Mouse (Mus musculus) hindbrain, embryonic 10.5 days (tissue): ENCODE data around the gene Itk. TPM values are rescaled to one million over a fixed set of nuclear protein-coding genes. Genes with fewer than 3 reads are reported as not detected.

Experiments
- DNase-seq: peaks from one replicate; pipeline ENCODE4 v3.0.0-alpha.2; 2017; ENCODE audit warnings: low spot score
- H3K27ac ChIP-seq: fragments of 300-500 bp; sonication (generic); 2 replicates; pipeline ENCODE4 v1.5.1; 2016; ENCODE audit warnings: mild to moderate bottlenecking, moderate library complexity
- H3K27me3 ChIP-seq: fragments of 300-500 bp; sonication (generic); 2 replicates; pipeline ENCODE4 v1.6.1; 2016; ENCODE audit warnings: mild to moderate bottlenecking; ENCODE audit not compliant: poor library complexity, insufficient read depth, severe bottlenecking
- H3K36me3 ChIP-seq: fragments of 300-500 bp; sonication (generic); 2 replicates; pipeline ENCODE4 v1.6.1; 2016; ENCODE audit warnings: mild to moderate bottlenecking, moderate library complexity
- H3K4me1 ChIP-seq: fragments of 300-500 bp; sonication (generic); replicated peaks from 2 replicates; pipeline ENCODE4 v1.6.1; 2016; ENCODE audit warnings: mild to moderate bottlenecking
- H3K4me3 ChIP-seq: fragments of 300-500 bp; sonication (generic); 2 replicates; pipeline ENCODE4 v1.5.1; 2016; ENCODE audit warnings: mild to moderate bottlenecking, moderate library complexity
- H3K9me3 ChIP-seq: fragments of 300-500 bp; sonication (generic); 2 replicates; pipeline ENCODE4 v1.6.1; 2016; ENCODE audit warnings: mild to moderate bottlenecking, moderate library complexity
- WGBS: fragments of 180-500 bp; shearing (Covaris S2); methylation state at CpG from one replicate; pipeline ENCODE4 v1.1.7; 2016; 5-methylcytosine and 5-hydroxymethylcytosine counted together
- polyA plus RNA-seq: library from polyadenylated mRNA; unstranded; fragments of >200 nt; fragmentation: Nextera tagmentation; extraction: Ambion mirVana; gene quantifications from 2 replicates; pipeline ENCODE4 v1.2.1, GENCODE M21; 2016

Itk gene
- polyA plus RNA-seq, 1 experiment from 2014 or later, result not detected

GRCm38 (mm10) chr11:46386556-46386955 is 2.8 kb downstream of the Itk start:
- WGBS, result 86% methylated on average over 8 of the region's 8 CpGs
- no peak for DNase-seq
- no peaks in the 10 kb centered on the region for H3K9me3 ChIP-seq
- H3K4me3 ChIP-seq, result no peak overlapping the region
- H3K27me3 ChIP-seq, result no peaks in the 10 kb centered on the region
- H3K36me3 ChIP-seq, result no peaks in the 10 kb centered on the region
- H3K4me1 ChIP-seq, result 0 out of 2 replicates have a peak, but pooled peaks cover 4% of the 10 kb centered on the region
- no peak overlapping the region for H3K27ac ChIP-seq

- no peak overlapping the region for H3K27ac ChIP-seq
- 92% methylated on average over 2 of the region's 2 CpGs for WGBS
- H3K36me3 ChIP-seq, result no peaks in the 10 kb centered on the region
- no peaks in the 10 kb centered on the region for H3K27me3 ChIP-seq
- no peaks in the 10 kb centered on the region for H3K9me3 ChIP-seq
- DNase-seq, result no peak
- H3K4me1 ChIP-seq, result no peaks in the 10 kb centered on the region
- no peak overlapping the region for H3K4me3 ChIP-seq
Measured at GRCm38 (mm10) chr11:46384925-46385324, 4.4 kb downstream of the Itk start.

- 86% methylated on average over 4 of the region's 4 CpGs for WGBS
- H3K36me3 ChIP-seq, result no peaks in the 10 kb centered on the region
Measured at GRCm38 (mm10) chr11:46382466-46382865, 6.8 kb downstream of the Itk start.

GRCm38 (mm10) chr11:46380097-46380675 is 9.1 kb downstream of the Itk start:
- DNase-seq, result no peak
- no peaks in the 10 kb centered on the region for H3K9me3 ChIP-seq
- H3K36me3 ChIP-seq, result no peaks in the 10 kb centered on the region
- H3K4me3 ChIP-seq, result no peak overlapping the region
- 91% methylated on average over 7 of the region's 7 CpGs for WGBS
- H3K27me3 ChIP-seq, result no peaks in the 10 kb centered on the region
- no peak overlapping the region for H3K27ac ChIP-seq
- H3K4me1 ChIP-seq, result 0 out of 2 replicates have a peak, but pooled peaks cover 2% of the 10 kb centered on the region

More at GRCm38 (mm10) chr11:46382466-46382865, 6.8 kb downstream of the Itk start:
- Histone ChIP-seq H3K4me3 (no peak overlapping the region), H3K4me1 (no peaks in the 10 kb centered on the region), H3K9me3 (no peaks in the 10 kb centered on the region), H3K27ac (no peak overlapping the region), H3K27me3 (no peaks in the 10 kb centered on the region)
- no peak for DNase-seq

GRCm38 (mm10) chr11:46377819-46378782 is 11.2 kb downstream of the Itk start:
- Histone ChIP-seq H3K4me3 (no peak overlapping the region), H3K9me3 (no peaks in the 10 kb centered on the region), H3K27ac (no peak overlapping the region), H3K27me3 (no peaks in the 10 kb centered on the region), H3K36me3 (no peaks in the 10 kb centered on the region), H3K4me1 (0 out of 2 replicates have a peak, but pooled peaks cover 2% of the 10 kb centered on the region)
- WGBS, result 92% methylated on average over 8 of the region's 8 CpGs
- no peak for DNase-seq

GRCm38 (mm10) chr11:46377316-46377715 is 12.0 kb downstream of the Itk start:
- Histone ChIP-seq H3K27me3 (no peaks in the 10 kb centered on the region), H3K36me3 (no peaks in the 10 kb centered on the region), H3K4me3 (no peak overlapping the region), H3K27ac (no peak overlapping the region), H3K4me1 (0 out of 2 replicates have a peak, but pooled peaks cover 2% of the 10 kb centered on the region), H3K9me3 (no peaks in the 10 kb centered on the region)
- DNase-seq, result no peak
- 97% methylated on average over 1 of the region's 1 CpGs for WGBS

GRCm38 (mm10) chr11:46375015-46375414 is 14.3 kb downstream of the Itk start:
- no peak overlapping the region for H3K27ac ChIP-seq
- no peak for DNase-seq
- H3K4me1 ChIP-seq, result 0 out of 2 replicates have a peak, but pooled peaks cover 2% of the 10 kb centered on the region
- WGBS, result 86% methylated on average over 8 of the region's 8 CpGs
- no peak overlapping the region for H3K4me3 ChIP-seq
- no peaks in the 10 kb centered on the region for H3K27me3 ChIP-seq
- H3K36me3 ChIP-seq, result no peaks in the 10 kb centered on the region
- H3K9me3 ChIP-seq, result no peaks in the 10 kb centered on the region

- H3K4me1 ChIP-seq, result 0 out of 2 replicates have a peak, but pooled peaks cover 2% of the 10 kb centered on the region
- H3K36me3 ChIP-seq, result no peaks in the 10 kb centered on the region
- no peak overlapping the region for H3K4me3 ChIP-seq
- WGBS, result 86% methylated on average over 13 of the region's 13 CpGs
- no peak overlapping the region for H3K27ac ChIP-seq
- no peaks in the 10 kb centered on the region for H3K9me3 ChIP-seq
- no peaks in the 10 kb centered on the region for H3K27me3 ChIP-seq
- no peak for DNase-seq
Measured at GRCm38 (mm10) chr11:46373071-46374030, 16.0 kb downstream of the Itk start.

- DNase-seq, result no peak
- Histone ChIP-seq H3K27ac (no peak overlapping the region), H3K27me3 (no peaks in the 10 kb centered on the region), H3K4me1 (0 out of 2 replicates have a peak, but pooled peaks cover 2% of the 10 kb centered on the region), H3K36me3 (no peaks in the 10 kb centered on the region), H3K4me3 (no peak overlapping the region), H3K9me3 (no peaks in the 10 kb centered on the region)
- 88% methylated on average over 8 of the region's 8 CpGs for WGBS
Measured at GRCm38 (mm10) chr11:46372331-46372953, 16.9 kb downstream of the Itk start.

- Histone ChIP-seq H3K9me3 (no peaks in the 10 kb centered on the region), H3K36me3 (no peaks in the 10 kb centered on the region), H3K4me3 (no peak overlapping the region), H3K27ac (no peak overlapping the region), H3K27me3 (no peaks in the 10 kb centered on the region), H3K4me1 (0 out of 2 replicates have a peak, but pooled peaks cover under 1% of the 10 kb centered on the region)
- 93% methylated on average over 8 of the region's 8 CpGs for WGBS
- DNase-seq, result no peak
Measured at GRCm38 (mm10) chr11:46371250-46371649, 18.1 kb downstream of the Itk start.

GRCm38 (mm10) chr11:46370457-46370856 is 18.9 kb downstream of the Itk start:
- no peaks in the 10 kb centered on the region for H3K27me3 ChIP-seq
- no peak for DNase-seq
- no peaks in the 10 kb centered on the region for H3K4me1 ChIP-seq
- no peaks in the 10 kb centered on the region for H3K36me3 ChIP-seq
- no peak overlapping the region for H3K4me3 ChIP-seq
- H3K27ac ChIP-seq, result no peak overlapping the region
- 94% methylated on average over 4 of the region's 4 CpGs for WGBS
- H3K9me3 ChIP-seq, result no peaks in the 10 kb centered on the region

- Histone ChIP-seq H3K4me3 (no peak overlapping the region), H3K27ac (no peak overlapping the region), H3K27me3 (no peaks in the 10 kb centered on the region), H3K36me3 (no peaks in the 10 kb centered on the region), H3K9me3 (no peaks in the 10 kb centered on the region), H3K4me1 (no peaks in the 10 kb centered on the region)
- DNase-seq, result no peak
- WGBS, result 74% methylated on average over 3 of the region's 3 CpGs
Measured at GRCm38 (mm10) chr11:46366357-46366756, 23.0 kb downstream of the Itk start.
